Mouse (Mus musculus) CH12.LX (cell line): ENCODE data around the gene Lbh. TPM values are rescaled to one million over a fixed set of nuclear protein-coding genes. Genes with fewer than 3 reads are reported as not detected.

Experiments used
- DNase-seq: peaks from one replicate; pipeline ENCODE4 v3.0.0-alpha.2; 2013; ENCODE audit errors: extremely low read depth
- H3K27ac ChIP-seq: 2 replicates; pipeline ENCODE4 v1.5.1; 2012; ENCODE audit warnings: low read depth, mild to moderate bottlenecking, control low read depth, moderate library complexity; ENCODE audit not compliant: insufficient read depth
- H3K27me3 ChIP-seq: replicated peaks from 2 replicates; pipeline ENCODE3; 2012; ENCODE audit warnings: inconsistent platforms
- H3K36me3 ChIP-seq, 2 experiments: replicated peaks in 1 of 2; 2 replicates each; pipeline versions ENCODE3 to v1.6.1; 2012; ENCODE audit warnings: inconsistent platforms in 1 of 2, low read length in 1 of 2, mild to moderate bottlenecking in 1 of 2, mixed read lengths in 1 of 2, moderate library complexity in 1 of 2; ENCODE audit not compliant: control insufficient read depth in 1 of 2, insufficient read depth in 1 of 2
- H3K4me1 ChIP-seq, 2 experiments: 2 replicates each; pipeline ENCODE4 v1.6.1; 2012; ENCODE audit warnings: inconsistent platforms in 1 of 2, moderate library complexity in 1 of 2; ENCODE audit not compliant: insufficient read depth in 2 of 2, control insufficient read depth in 1 of 2
- H3K4me2 ChIP-seq: 2 replicates; pipeline ENCODE4 v1.6.1; 2012; ENCODE audit warnings: low read depth, mild to moderate bottlenecking, control low read depth; ENCODE audit not compliant: poor library complexity, insufficient read depth, severe bottlenecking
- H3K4me3 ChIP-seq, 3 experiments: fragments of 150-350 bp in 1 of 3; sonication (generic) in 1 of 3; replicated peaks in 1 of 3; 2 replicates each; pipeline versions ENCODE3 to v1.5.1; 2011 to 2012; ENCODE audit warnings: low read depth in 2 of 3, low read length in 2 of 3, mild to moderate bottlenecking in 2 of 3, moderate library complexity in 2 of 3, control low read depth in 1 of 3, improper control_type of control experiment in 1 of 3, inconsistent platforms in 1 of 3, mixed read lengths in 1 of 3; ENCODE audit not compliant: poor library complexity in 1 of 3
- H3K79me2 ChIP-seq: replicated peaks from 2 replicates; pipeline ENCODE4 v1.6.1; 2012; ENCODE audit warnings: mild to moderate bottlenecking, moderate library complexity; ENCODE audit not compliant: control insufficient read depth, poor library complexity, insufficient read depth, severe bottlenecking; ENCODE audit errors: extremely low read depth
- H3K9ac ChIP-seq: 2 replicates; pipeline ENCODE4 v1.6.1; 2012; ENCODE audit warnings: low read depth, mild to moderate bottlenecking, control low read depth, moderate library complexity; ENCODE audit not compliant: insufficient read depth
- H3K9me3 ChIP-seq: replicated peaks from 2 replicates; pipeline ENCODE3; 2012; ENCODE audit warnings: low read length, inconsistent platforms, mixed read lengths
- BHLHE40 ChIP-seq: IDR thresholded peaks from 2 replicates; pipeline ENCODE4 v1.6.1; 2011; ENCODE audit warnings: mild to moderate bottlenecking, low read depth, low read length, improper control_type of control experiment
- CHD1 ChIP-seq: IDR thresholded peaks from 2 replicates; pipeline ENCODE4 v1.6.1; 2012; ENCODE audit warnings: low read depth, low read length, improper control_type of control experiment, inconsistent platforms
- CTCF ChIP-seq, 2 experiments: IDR thresholded peaks in 1 of 2; conservative IDR thresholded peaks in 1 of 2; 2 replicates each; pipeline ENCODE4 v1.5.1; 2011 to 2012; ENCODE audit warnings: low read depth in 2 of 2, low read length in 2 of 2, improper control_type of control experiment in 1 of 2, inconsistent platforms in 1 of 2, mild to moderate bottlenecking in 1 of 2, moderate library complexity in 1 of 2
- GABPA ChIP-seq: IDR thresholded peaks from 2 replicates; pipeline ENCODE4 v1.6.1; 2012; ENCODE audit warnings: low read depth, low read length, improper control_type of control experiment, inconsistent platforms; ENCODE audit not compliant: insufficient replicate concordance
- JUND ChIP-seq: conservative IDR thresholded peaks from 2 replicates; pipeline ENCODE4 v1.6.1; 2011; ENCODE audit warnings: low read depth, low read length, improper control_type of control experiment
- KAT2A ChIP-seq: IDR thresholded peaks from 2 replicates; pipeline ENCODE4 v1.6.1; 2012; ENCODE audit warnings: low read length, improper control_type of control experiment, inconsistent platforms; ENCODE audit not compliant: insufficient replicate concordance
- MAX ChIP-seq: IDR thresholded peaks from 2 replicates; pipeline ENCODE4 v1.6.1; 2011; ENCODE audit warnings: low read length, improper control_type of control experiment
- MAZ ChIP-seq: IDR thresholded peaks from 2 replicates; pipeline ENCODE4 v1.6.1; 2012; ENCODE audit warnings: low read depth, mild to moderate bottlenecking, inconsistent platforms, low read length, improper control_type of control experiment, moderate library complexity
- MXI1 ChIP-seq: IDR thresholded peaks from 2 replicates; pipeline ENCODE4 v1.6.1; 2011; ENCODE audit warnings: mild to moderate bottlenecking, low read depth, low read length, improper control_type of control experiment
- MYC ChIP-seq: IDR thresholded peaks from 2 replicates; pipeline ENCODE4 v1.6.1; 2011; ENCODE audit warnings: low read depth, mild to moderate bottlenecking, improper control_type of control experiment, low read length
- NELFE ChIP-seq: IDR thresholded peaks from 2 replicates; pipeline ENCODE4 v1.6.1; 2011; ENCODE audit warnings: low read depth, low read length, improper control_type of control experiment
- NRF1 ChIP-seq: IDR thresholded peaks from 2 replicates; pipeline ENCODE4 v1.6.1; 2014; ENCODE audit warnings: low read depth, mild to moderate bottlenecking, inconsistent platforms, low read length, improper control_type of control experiment, moderate library complexity
- PAX5 ChIP-seq: IDR thresholded peaks from 2 replicates; pipeline ENCODE4 v1.6.1; 2012; ENCODE audit warnings: low read length, inconsistent platforms, mixed read lengths
- POLR2AphosphoS2 ChIP-seq: IDR thresholded peaks from 2 replicates; pipeline ENCODE4 v1.6.1; 2011; ENCODE audit warnings: low read depth, low read length, improper control_type of control experiment
- RAD21 ChIP-seq: IDR thresholded peaks from 2 replicates; pipeline ENCODE4 v1.6.1; 2011; ENCODE audit warnings: low read depth, mild to moderate bottlenecking, low read length, improper control_type of control experiment, moderate library complexity
- SMC3 ChIP-seq: IDR thresholded peaks from 2 replicates; pipeline ENCODE4 v1.6.1; 2011; ENCODE audit warnings: low read depth, low read length, improper control_type of control experiment
- TBP ChIP-seq: conservative IDR thresholded peaks from 2 replicates; pipeline ENCODE4 v1.6.1; 2011; ENCODE audit warnings: low read depth, low read length, improper control_type of control experiment
- USF2 ChIP-seq: conservative IDR thresholded peaks from 2 replicates; pipeline ENCODE4 v1.6.1; 2011; ENCODE audit warnings: low read depth, low read length, improper control_type of control experiment
- ZC3H11A ChIP-seq: IDR thresholded peaks from 2 replicates; pipeline ENCODE4 v1.6.1; 2012; ENCODE audit warnings: low read depth, mild to moderate bottlenecking, inconsistent platforms, low read length, improper control_type of control experiment
- ZKSCAN1 ChIP-seq: IDR thresholded peaks from 2 replicates; pipeline ENCODE4 v1.6.1; 2012; ENCODE audit warnings: low read depth, inconsistent platforms, low read length, improper control_type of control experiment, borderline replicate concordance
- ZMIZ1 ChIP-seq: IDR thresholded peaks from 2 replicates; pipeline ENCODE4 v1.6.1; 2012; ENCODE audit warnings: low read depth, mild to moderate bottlenecking, inconsistent platforms, low read length, improper control_type of control experiment
- dilution Hi-C: fragments of 300-500 bp; cut with MboI; formaldehyde crosslinking; loops from 2 replicates; pipeline ENCODE4 v1.14.3; 2020; ENCODE audit warnings: low sequenced_read_pairs; ENCODE audit not compliant: extremely low pct_unique_long_range_greater_than_20kb, extremely low pct_ligation_motif_present
- in situ Hi-C: fragments of 300-500 bp; cut with MboI; formaldehyde crosslinking; loops from 3 replicates; pipeline ENCODE4 v1.14.3; 2019; ENCODE audit warnings: low sequenced_read_pairs, low pct_ligation_motif_present, low pct_unique_long_range_greater_than_20kb, mixed read lengths
- polyA plus RNA-seq: library from polyadenylated mRNA; unstranded; fragments of >175 nt; gene quantifications from 2 replicates; pipeline ENCODE4 v1.2.1, GENCODE M21; 2012; ENCODE audit warnings: low read depth; ENCODE audit not compliant: insufficient read length
- total RNA-seq, 2 experiments: library from RNA; depleted of rRNA; stranded (reverse); fragments of 300-350 nt in 1 of 2; fragments of >200 nt in 1 of 2; gene quantifications; 2 replicates each; pipeline ENCODE4 v1.2.3; 2012 to 2014

Lbh gene
- total and polyA plus RNA-seq, 3 experiments, result 14.4 to 30.0 (median 16.7) TPM

DNA sequence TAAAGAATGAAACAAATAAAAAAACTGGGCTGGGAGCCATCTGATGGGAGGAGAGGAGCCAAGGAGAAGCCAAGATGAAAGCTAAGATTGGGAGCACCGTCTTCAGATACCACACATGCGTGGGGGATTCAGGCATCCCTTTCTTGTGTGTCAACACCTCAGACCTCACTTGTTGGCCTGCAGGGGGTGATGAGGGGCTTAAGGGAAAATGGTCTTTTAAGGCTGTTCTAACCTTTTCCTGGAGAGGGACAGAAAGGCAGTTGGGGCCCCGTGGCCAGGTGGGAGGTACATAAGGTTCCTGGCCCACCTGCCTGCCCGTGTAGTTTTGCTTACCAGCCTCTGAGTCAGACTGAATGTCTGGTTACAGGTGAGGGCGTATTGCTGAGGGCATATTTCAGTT is 4.1 kb downstream of the Lbh start:
- in situ Hi-C loops, result no loop called here

GRCm38 (mm10) chr17:72923283-72923682 is 5.2 kb downstream of the Lbh start:
- H3K79me2 ChIP-seq, result no peaks in the 10 kb centered on the region; the same call in 1 of the 2 replicates
- H3K9ac ChIP-seq, result no peak overlapping the region
- peaks cover 18 to 74% of the 10 kb centered on the region in 2 experiments for H3K4me1 ChIP-seq
- no peaks in the 10 kb centered on the region for H3K27me3 ChIP-seq
- DNase-seq, result no peak
- H3K27ac ChIP-seq, result no peak overlapping the region
- no peak overlapping the region for H3K4me2 ChIP-seq
- no peak overlapping the region for H3K4me3 ChIP-seq
- peaks cover 19 to 50% of the 10 kb centered on the region in 2 experiments for H3K36me3 ChIP-seq
- dilution Hi-C loops, result no loop called here
- H3K9me3 ChIP-seq, result no peaks in the 10 kb centered on the region
- in situ Hi-C loops, result no loop called here
- TF ChIP-seq MAX, result no peak
- no peak for TF ChIP-seq ZC3H11A
- TF ChIP-seq TBP, result no peak
- TF ChIP-seq JUND, result no peak
- no peak for TF ChIP-seq MXI1
- no peak for TF ChIP-seq GABPA
- TF ChIP-seq ZMIZ1, result no peak
- TF ChIP-seq USF2, result no peak
- no peak for TF ChIP-seq PAX5
- TF ChIP-seq POLR2AphosphoS2, result no peak
- TF ChIP-seq MAZ, result no peak
- TF ChIP-seq NRF1, result no peak
- no peak for TF ChIP-seq ZKSCAN1
- TF ChIP-seq MYC, result no peak
- no peak for TF ChIP-seq CHD1
- TF ChIP-seq CTCF (conservative IDR thresholded peaks at IDR 0.05 in 1 of 2, IDR thresholded peaks at IDR 0.05 in 1 of 2; ENCODE audit: low read depth in 2 of 2, low read length in 2 of 2), result no peak
- TF ChIP-seq NELFE, result no peak
- no peak for TF ChIP-seq BHLHE40
- TF ChIP-seq, all 38 proteins: peak for 0

More for the DNA sequence above, 4.1 kb downstream of the Lbh start:
- no peak for TF ChIP-seq KAT2A
- peak; percentile 17 for TF ChIP-seq RAD21
- TF ChIP-seq CTCF (conservative IDR thresholded peaks at IDR 0.05 in 1 of 2, IDR thresholded peaks at IDR 0.05 in 1 of 2; ENCODE audit: low read depth in 2 of 2, low read length in 2 of 2), result peak in 1 of 2 experiments; percentile 32; a peak in 1 of 4 replicates
- TF ChIP-seq SMC3, result peak; percentile 16
- H3K27me3 ChIP-seq, result no peaks in the 10 kb centered on the region
- H3K4me3 ChIP-seq, result no peak overlapping the region
- no peaks in the 10 kb centered on the region; the same call in 1 of the 2 replicates for H3K79me2 ChIP-seq
- DNase-seq, result no peak
- H3K36me3 ChIP-seq, result peaks cover 16 to 46% of the 10 kb centered on the region in 2 experiments
- H3K4me2 ChIP-seq, result no peak overlapping the region
- H3K9ac ChIP-seq, result no peak overlapping the region
- dilution Hi-C loops, result no loop called here
- H3K27ac ChIP-seq, result no peak overlapping the region
- peaks cover 18 to 73% of the 10 kb centered on the region in 2 experiments for H3K4me1 ChIP-seq
- no peaks in the 10 kb centered on the region for H3K9me3 ChIP-seq
